Mouse (Mus musculus) lung, postnatal 0 days (tissue): Measurements from ENCODE around the gene Cdc42ep4. TPM values are rescaled to one million over a fixed set of nuclear protein-coding genes. Genes with fewer than 3 reads are reported as not detected.

ENCODE experiments used
- ATAC-seq: fragments of 200-750 bp; cut with Nextera tagmentation; 2 replicates; pipeline ENCODE4 v1.8.0; 2017; ENCODE audit warnings: moderate library complexity
- DNase-seq: peaks from one replicate; pipeline ENCODE4 v3.0.0-alpha.2; 2016; ENCODE audit warnings: low spot score
- H3K27ac ChIP-seq: fragments of 300-500 bp; sonication (generic); 2 replicates; pipeline ENCODE4 v1.5.1; 2014; ENCODE audit warnings: antibody characterized with exemption, mild to moderate bottlenecking, low read length, mixed read lengths
- H3K27me3 ChIP-seq: fragments of 300-500 bp; sonication (generic); replicated peaks from 2 replicates; pipeline ENCODE4 v1.6.1; 2014; ENCODE audit warnings: low read length, mixed read lengths; ENCODE audit not compliant: insufficient read depth
- H3K36me3 ChIP-seq: fragments of 300-500 bp; sonication (generic); 2 replicates; pipeline ENCODE4 v1.6.1; 2014; ENCODE audit warnings: low read length, mixed read lengths; ENCODE audit not compliant: insufficient read depth
- H3K4me1 ChIP-seq: fragments of 300-500 bp; sonication (generic); 2 replicates; pipeline ENCODE4 v1.6.1; 2014; ENCODE audit warnings: antibody characterized with exemption, low read depth, low read length, mixed read lengths; ENCODE audit not compliant: insufficient read depth
- H3K4me2 ChIP-seq: fragments of 300-500 bp; sonication (generic); replicated peaks from 2 replicates; pipeline ENCODE4 v1.6.1; 2014; ENCODE audit warnings: low read depth, mild to moderate bottlenecking, low read length, moderate library complexity, mixed read lengths
- H3K4me3 ChIP-seq: fragments of 300-500 bp; sonication (generic); 2 replicates; pipeline ENCODE4 v1.5.1; 2014; ENCODE audit warnings: low read depth, low read length
- H3K9ac ChIP-seq: fragments of 300-500 bp; sonication (generic); replicated peaks from 2 replicates; pipeline ENCODE4 v1.6.1; 2014; ENCODE audit warnings: low read depth, mild to moderate bottlenecking
- H3K9me3 ChIP-seq: fragments of 300-500 bp; sonication (generic); 2 replicates; pipeline ENCODE4 v1.6.1; 2016; ENCODE audit warnings: low read length, mixed read lengths
- CTCF ChIP-seq: IDR thresholded peaks from 2 replicates; pipeline ENCODE4 v1.5.1; 2016; ENCODE audit warnings: antibody characterized with exemption, mild to moderate bottlenecking
- EP300 ChIP-seq: IDR thresholded peaks from 2 replicates; pipeline ENCODE4 v1.6.1; 2016; ENCODE audit warnings: antibody characterized with exemption, mild to moderate bottlenecking, control low read depth
- WGBS: fragments of 180-500 bp; shearing (Covaris S2); extraction: QIAGEN DNeasy Blood & Tissue Kit; methylation state at CpG from one replicate; pipeline ENCODE4 v1.1.7; 2014; 5-methylcytosine and 5-hydroxymethylcytosine counted together
- polyA plus RNA-seq: library from polyadenylated mRNA; unstranded; fragments of >200 nt; fragmentation: Nextera tagmentation; extraction: Ambion mirVana; gene quantifications from 2 replicates; pipeline ENCODE4 v1.2.1, GENCODE M21; 2015

The Cdc42ep4 gene
- polyA plus RNA-seq, 1 experiment from 2014 or later: 116 TPM

- ATAC-seq: no peak
- no peaks in the 10 kb centered on the region for H3K9me3 ChIP-seq
- WGBS: 51% methylated on average over 3 of the region's 3 CpGs
Measured at GRCm38 (mm10) chr11:113768356-113768755, 16.7 kb upstream of the Cdc42ep4 start.

DNA sequence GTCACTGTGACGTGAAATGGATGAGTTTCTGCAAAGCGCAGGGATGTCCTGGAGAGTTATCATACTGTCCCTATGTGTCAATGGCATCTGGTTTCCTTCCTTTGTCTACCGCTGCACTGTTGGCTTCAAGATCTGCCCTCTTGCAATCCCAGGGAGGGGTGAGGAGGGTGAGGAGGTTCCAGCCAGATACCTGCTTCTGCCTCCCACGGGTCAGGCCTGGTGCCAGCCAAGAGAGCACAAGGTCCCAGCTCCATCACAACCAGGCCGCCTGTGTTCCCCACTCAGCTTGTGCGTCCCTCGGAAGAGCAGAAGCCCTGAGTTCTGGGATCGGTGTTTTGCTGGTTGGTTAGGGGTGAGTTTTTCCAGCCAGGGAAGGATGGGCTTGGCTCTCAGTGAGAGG lies 15.6 kb upstream of the Cdc42ep4 start:
- no peaks in the 10 kb centered on the region for H3K9me3 ChIP-seq
- DNase-seq (peak; percentile 57), ATAC-seq (peak; percentile 48)
- H3K4me2 ChIP-seq: no peak overlapping the region
- no peak overlapping the region for H3K4me3 ChIP-seq
- H3K9ac ChIP-seq: no peak overlapping the region
- TF ChIP-seq CTCF: no peak
- TF ChIP-seq EP300: no peak
- no peaks in the 10 kb centered on the region for H3K36me3 ChIP-seq
- peaks cover 18% of the 10 kb centered on the region; the same call in 1 of the 2 replicates for H3K4me1 ChIP-seq
- H3K27me3 ChIP-seq: no peaks in the 10 kb centered on the region
- 42% methylated on average over 8 of the region's 8 CpGs for WGBS
- H3K27ac ChIP-seq: peak overlapping the region; percentile 77

More at GRCm38 (mm10) chr11:113768356-113768755, 16.7 kb upstream of the Cdc42ep4 start:
- H3K27ac ChIP-seq: no peak overlapping the region
- H3K36me3 ChIP-seq: no peaks in the 10 kb centered on the region
- no peak overlapping the region for H3K4me3 ChIP-seq
- TF ChIP-seq EP300: no peak
- no peak overlapping the region for H3K9ac ChIP-seq
- peak; percentile 38 for DNase-seq
- no peak overlapping the region for H3K4me2 ChIP-seq
- H3K27me3 ChIP-seq: no peaks in the 10 kb centered on the region
- H3K4me1 ChIP-seq: peaks cover 15% of the 10 kb centered on the region; the same call in 1 of the 2 replicates

DNA sequence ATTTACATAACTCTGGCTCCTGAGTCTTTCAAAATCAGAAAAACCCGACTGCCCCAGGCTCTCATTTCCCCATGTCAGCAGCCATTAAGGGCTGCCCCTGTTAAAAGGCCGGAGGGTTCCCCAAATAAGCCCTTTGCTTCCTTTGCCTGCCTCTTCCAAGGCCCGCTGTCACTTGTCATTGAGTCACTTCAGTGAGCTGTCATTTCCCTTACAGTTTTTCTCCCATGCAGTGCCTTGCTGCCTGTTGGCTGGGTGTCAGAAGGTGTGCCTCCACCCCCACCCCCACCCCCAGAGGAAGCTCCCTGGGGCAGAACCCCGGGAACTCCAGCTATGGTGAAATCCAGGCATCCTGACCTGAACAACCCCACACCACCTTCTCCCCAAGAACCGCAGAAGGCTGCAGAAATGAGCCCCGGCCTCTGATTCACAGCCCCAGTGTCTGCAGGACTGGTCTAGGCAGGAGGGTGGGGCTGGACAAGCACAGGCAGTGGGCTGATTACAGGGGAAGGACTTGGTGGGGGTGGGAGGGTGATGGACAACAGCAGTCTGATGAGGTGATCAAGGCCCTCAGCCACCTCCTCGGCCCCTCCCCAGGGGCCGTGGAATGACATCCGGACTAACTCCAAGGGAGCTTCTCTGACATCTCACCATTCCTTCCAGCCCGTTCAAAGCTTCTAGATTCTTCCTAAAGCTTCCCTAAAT lies 14.8 kb upstream of the Cdc42ep4 start:
- Histone ChIP-seq H3K4me2 (no peak overlapping the region), H3K9ac (no peak overlapping the region; the same call in 1 of the 2 replicates), H3K27me3 (no peaks in the 10 kb centered on the region), H3K4me3 (no peak overlapping the region), H3K27ac (peak overlapping the region; percentile 77), H3K9me3 (no peaks in the 10 kb centered on the region), H3K4me1 (peaks cover 18% of the 10 kb centered on the region; the same call in 1 of the 2 replicates), H3K36me3 (no peaks in the 10 kb centered on the region)
- TF ChIP-seq EP300: peak; percentile 10; the same call in 1 of the 2 replicates
- TF ChIP-seq CTCF: no peak
- peak; percentile 85 for ATAC-seq
- DNase-seq: peak; percentile 79
- 22% methylated on average over 10 of the region's 10 CpGs for WGBS

GRCm38 (mm10) chr11:113764132-113764849 lies 12.6 kb upstream of the Cdc42ep4 start:
- H3K9me3 ChIP-seq: no peaks in the 10 kb centered on the region
- no peak for ATAC-seq
- no peak overlapping the region for H3K9ac ChIP-seq
- no peak overlapping the region for H3K4me3 ChIP-seq
- H3K4me1 ChIP-seq: peaks cover 18% of the 10 kb centered on the region; the same call in 1 of the 2 replicates
- 74% methylated on average over 6 of the region's 6 CpGs for whole genome bisulfite sequencing
- H3K36me3 ChIP-seq: no peaks in the 10 kb centered on the region
- H3K4me2 ChIP-seq: no peak overlapping the region
- H3K27me3 ChIP-seq: no peaks in the 10 kb centered on the region
- TF ChIP-seq CTCF: no peak
- no peak for TF ChIP-seq EP300
- H3K27ac ChIP-seq: no peak overlapping the region
- DNase-seq: no peak

DNA sequence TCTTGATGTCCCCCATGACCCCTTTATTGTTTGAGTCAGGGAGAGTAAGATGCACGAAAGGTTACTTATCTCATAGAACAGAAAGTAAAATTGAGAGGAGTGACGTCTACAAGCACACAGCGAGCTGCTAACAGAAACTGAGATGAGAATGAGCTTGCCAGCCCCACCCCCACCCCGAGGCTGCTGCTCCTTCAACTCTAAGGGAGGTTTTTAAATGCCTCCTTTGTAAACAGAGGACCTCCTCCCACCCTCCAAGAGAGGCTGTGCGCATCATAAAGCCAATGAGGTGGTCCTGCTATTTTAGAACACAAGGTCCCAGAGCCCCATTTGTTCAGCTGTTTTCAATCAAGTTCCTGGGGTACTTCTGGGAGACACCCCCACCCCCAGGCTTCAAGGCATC lies 11.8 kb upstream of the Cdc42ep4 start:
- no peak overlapping the region for H3K4me2 ChIP-seq
- WGBS: 24% methylated on average over 5 of the region's 5 CpGs
- no peak overlapping the region for H3K4me3 ChIP-seq
- no peak overlapping the region for H3K27ac ChIP-seq
- H3K36me3 ChIP-seq: no peaks in the 10 kb centered on the region
- H3K9me3 ChIP-seq: no peaks in the 10 kb centered on the region
- TF ChIP-seq CTCF (no peak), EP300 (no peak)
- H3K27me3 ChIP-seq: no peaks in the 10 kb centered on the region
- no peak for DNase-seq
- no peak for ATAC-seq
- peaks cover 18% of the 10 kb centered on the region; the same call in 1 of the 2 replicates for H3K4me1 ChIP-seq
- H3K9ac ChIP-seq: no peak overlapping the region

- no peak for TF ChIP-seq EP300
- no peak for TF ChIP-seq CTCF
- 73% methylated on average over 8 of the region's 8 CpGs for WGBS
- DNase-seq: no peak
- Histone ChIP-seq H3K4me1 (peaks cover 16% of the 10 kb centered on the region; the same call in 1 of the 2 replicates), H3K9me3 (no peaks in the 10 kb centered on the region), H3K27ac (no peak overlapping the region; the same call in 1 of the 2 replicates), H3K27me3 (no peaks in the 10 kb centered on the region), H3K36me3 (no peaks in the 10 kb centered on the region), H3K4me3 (no peak overlapping the region), H3K4me2 (no peak overlapping the region), H3K9ac (no peak overlapping the region)
- ATAC-seq: no peak
Measured at GRCm38 (mm10) chr11:113762136-113762797, 10.6 kb upstream of the Cdc42ep4 start.
